Mouse (Mus musculus): ENCODE measurements at regions not wholly inside any gene's neighbourhood (a gene's known extent, or its start where the extent isn't known, plus 50 kb on each side); places are given as distances from the start of the nearest gene placed in this dataset.

GRCm38 (mm10) chr15:87476862-87477490 lies 67.1 kb upstream of the Fam19a5 start:
- DNase-seq (ENCODE audit: low read depth, low spot score) = peak; percentile 85

GRCm38 (mm10) chr15:87480758-87481157 lies 63.3 kb upstream of the Fam19a5 start:
- no peak for DNase-seq (ENCODE audit: low read depth, low spot score)

Data from R1 (cell line).